Mouse (Mus musculus) brain, adult 2 months (tissue): ENCODE results near the gene Zfp78.
A peak's percentile ranks its signal among the peaks of the same experiment; 100 is the strongest.
"Not testable (repeated sequence)": the region's sequence is repeated elsewhere in the genome, so short reads cannot be mapped to it uniquely, and the experiment has no call there.

Experiments
- DNase-seq: peaks from one replicate; pipeline ENCODE4 v3.0.0; 2011; ENCODE audit warnings: low read depth, low spot score

Gene Zfp78

DNA sequence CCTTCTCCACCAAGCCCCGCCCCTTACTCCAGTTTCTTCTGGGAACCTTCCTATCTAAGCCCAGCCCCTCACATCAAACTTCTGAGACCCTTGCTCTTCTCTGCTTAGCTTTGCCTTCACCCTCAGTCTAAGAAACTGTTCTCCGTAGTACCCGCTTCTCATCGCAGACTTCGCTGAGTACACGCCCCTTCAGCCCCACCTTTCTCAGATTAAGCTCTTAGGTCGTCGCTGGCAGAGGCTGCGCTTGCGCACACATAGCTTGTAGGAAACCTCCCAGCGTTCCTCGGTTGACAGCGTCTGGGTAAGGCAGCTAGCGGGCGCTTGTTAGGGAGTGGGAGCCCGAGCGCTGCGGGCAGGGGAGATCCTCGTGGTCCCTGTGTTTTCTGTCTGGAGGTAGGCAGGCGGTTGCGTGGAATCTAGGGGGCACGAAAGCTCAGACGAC lies at the start of gene Zfp78:
Zfp78 (plus strand) TSS at position 234 of the 442 bp plus-strand sequence.
- DNase-seq, result peak; percentile 99

DNA sequence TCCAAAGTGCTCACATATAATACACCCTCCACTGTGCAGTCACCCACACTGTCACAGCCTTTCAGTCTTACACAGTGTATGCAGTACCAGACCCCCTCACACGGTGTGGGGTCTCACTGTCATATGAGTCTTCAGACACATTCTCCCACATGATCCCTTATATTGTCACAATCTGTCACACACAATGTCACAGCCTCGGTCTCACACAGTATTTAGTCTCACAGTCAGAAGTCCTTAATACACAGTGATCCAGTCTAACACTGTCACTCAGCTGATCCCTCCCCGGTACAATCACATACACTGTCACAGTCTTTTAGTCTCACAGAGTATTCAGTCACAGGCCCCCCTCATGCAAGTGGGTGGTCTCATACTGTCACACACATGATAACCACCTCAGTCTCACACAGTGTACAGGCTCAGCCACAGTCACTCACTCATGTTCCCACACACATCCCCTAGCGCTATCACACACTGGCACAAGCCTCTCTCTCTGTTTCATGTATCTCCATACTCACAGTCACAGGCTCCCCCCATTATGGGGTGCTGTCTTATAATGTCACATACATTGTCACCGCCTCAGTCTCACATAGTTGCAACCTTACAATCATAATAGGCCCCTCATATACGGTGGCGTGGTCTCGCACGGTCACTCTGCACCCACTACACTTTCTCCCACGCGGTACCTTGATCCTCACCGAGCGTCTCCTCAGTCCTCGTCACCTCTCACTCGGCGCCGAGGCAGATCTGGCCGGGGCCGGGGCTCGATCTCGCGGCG lies 32.4 kb upstream of the Zfp78 start:
- DNase-seq, result peak; percentile 38

DNA sequence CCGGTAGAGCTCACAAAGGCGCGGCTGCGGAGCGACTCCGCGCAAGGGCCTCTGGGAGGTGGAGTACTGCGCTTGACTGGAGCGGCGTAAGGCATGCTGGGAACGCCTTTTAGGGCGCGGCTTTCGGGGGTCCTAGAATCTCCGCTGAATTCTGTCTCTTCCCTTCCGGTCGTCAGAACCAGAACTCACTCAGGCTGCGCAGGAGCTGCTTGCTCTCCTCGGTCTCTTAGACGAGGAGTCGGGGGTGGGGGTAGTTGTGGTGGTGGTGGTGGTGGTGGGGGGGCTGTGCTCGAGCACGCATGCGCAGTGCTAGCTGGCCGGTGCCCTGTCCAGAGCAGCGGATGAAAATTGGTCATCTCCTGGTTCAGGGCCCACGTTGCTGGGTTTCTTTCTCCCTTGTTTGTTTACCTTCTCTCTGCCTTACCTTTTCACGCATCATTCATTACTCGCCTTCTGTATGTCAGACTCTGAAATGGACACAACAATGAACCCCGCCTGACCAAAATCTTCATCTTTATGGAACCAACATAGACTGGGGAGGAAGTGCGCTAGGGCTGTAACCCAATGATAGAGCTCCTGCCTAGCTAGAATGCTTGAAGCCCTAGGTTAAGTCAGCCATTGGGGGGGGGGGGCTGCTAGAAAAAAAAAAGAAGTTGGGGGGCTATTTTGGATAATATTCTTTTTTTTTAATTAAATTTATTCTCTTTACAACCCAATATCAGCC lies 31.7 kb upstream of the Zfp78 start, which contains the start of gene Zfp583:
Zfp583 (minus strand) TSS at position 53 of the 724 bp plus-strand sequence.
- DNase-seq, result peak; percentile 96

DNA sequence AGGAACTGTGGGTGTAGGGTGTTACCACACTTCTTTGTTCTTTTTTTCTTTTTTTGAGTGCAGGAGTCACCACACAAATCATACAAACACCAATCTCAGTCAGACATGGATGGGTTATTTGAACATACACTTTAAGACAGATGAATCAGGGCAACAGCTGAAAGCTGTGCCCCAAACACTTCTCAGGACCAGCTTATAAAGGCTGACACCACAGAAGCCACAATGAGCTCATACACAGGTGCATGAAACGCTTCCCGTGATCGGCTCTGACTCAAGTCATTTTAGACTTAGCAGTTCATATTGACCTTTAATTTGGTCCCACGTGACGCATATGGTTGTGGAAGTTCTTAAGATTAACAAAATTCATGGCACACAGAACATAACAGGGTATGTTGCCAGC lies 23.2 kb upstream of the Zfp78 start:
- DNase-seq, result no peak

DNA sequence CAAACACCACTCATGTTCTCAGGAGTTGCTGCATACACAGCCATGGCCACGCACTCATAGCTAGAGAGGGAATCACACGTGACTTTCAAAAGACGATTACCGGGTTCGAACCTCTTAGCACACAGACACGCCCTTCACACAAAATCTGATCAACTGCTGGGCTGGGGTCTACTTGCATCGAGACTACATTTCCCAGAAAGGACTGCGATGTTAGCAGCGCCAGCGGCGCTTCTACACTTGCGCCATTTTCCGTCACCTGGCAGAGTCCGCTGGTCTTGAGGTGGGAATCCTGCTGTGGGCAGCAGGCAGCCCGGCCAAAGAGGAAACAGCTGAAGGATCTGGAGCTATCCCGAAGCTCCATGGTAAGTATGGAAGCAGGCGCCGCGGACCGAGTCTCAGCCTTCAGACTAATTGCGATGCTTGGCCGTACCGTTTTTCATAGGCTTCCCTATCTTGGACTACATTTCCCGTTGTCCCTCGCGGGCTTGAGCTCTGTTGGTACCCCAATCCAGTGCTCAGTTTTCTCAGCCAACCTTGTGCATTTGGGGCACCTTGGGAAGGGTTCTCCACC lies 19.5 kb upstream of the Zfp78 start, which contains the start of gene Gm3854:
Gm3854 (plus strand) TSS at position 259 of the 571 bp plus-strand sequence.
- peak; percentile 96 for DNase-seq

DNA sequence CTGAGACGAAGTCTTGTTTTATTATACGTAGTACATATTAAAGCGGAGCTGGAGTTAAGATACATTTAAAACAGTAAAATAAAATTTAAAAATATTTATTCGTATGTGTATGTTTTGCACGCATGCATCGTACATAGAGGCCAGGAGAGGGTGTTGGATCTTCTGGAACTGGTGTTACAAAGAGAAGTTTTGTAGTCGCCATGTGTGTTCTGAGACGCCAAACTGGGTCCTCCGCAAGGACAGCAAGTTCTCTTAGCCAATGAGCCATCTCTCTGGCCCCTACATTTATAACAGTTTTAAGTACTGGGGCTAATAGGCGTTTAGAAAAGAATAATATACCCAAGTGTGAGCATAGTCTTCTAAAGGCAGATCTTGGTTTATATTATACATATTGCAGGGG lies 19.0 kb upstream of the Zfp78 start:
- peak; percentile 20 for DNase-seq

DNA sequence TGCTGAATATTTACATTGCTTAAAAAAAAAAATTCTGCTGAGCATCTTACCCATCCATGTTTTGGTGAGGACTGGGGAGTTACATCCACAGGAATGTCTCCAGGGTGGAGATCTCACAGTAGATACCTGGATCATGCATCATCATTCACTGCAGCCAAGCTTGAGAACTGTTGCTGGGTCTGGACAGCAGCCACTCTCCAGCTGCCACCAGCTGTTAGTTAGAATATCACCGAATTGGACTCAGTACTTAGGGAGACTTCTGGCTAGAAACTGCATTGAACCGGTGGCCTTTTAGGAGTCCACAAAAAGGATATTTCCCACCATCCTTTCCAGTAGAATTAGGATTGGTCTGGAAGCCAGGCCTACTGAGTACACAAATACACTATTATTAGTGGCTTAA lies 5.0 kb upstream of the Zfp78 start:
- no peak for DNase-seq

DNA sequence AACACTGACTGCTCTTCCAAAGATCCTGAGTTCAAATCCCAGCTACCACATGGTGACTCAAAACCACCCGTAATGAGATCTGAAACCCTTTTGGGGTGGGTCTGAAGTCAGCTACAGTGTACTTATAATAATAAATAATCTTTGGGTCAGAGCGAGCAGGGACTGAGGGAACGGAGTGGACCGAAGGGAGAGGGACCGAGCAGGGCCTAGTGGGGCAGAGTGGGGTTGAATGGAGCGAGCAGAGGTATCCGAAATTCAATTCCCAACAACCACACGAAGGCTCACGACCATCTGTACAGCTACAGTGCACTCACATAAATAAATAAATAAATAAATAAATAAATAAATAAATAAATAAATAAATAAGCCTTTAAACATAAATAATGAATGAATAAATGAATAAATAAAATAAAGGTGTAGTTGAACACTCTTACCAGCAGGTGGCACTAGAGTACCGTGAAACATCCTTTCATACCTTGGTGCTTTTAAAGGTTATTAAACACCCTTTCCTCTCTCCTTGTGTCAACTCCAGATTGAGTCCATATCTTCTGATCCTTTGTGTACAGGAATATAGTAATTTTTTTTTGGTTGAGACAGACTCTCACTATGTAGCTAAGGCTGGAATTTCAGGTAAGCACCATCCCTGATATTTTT lies 4.0 kb upstream of the Zfp78 start:
- peak; percentile 87 for DNase-seq

DNA sequence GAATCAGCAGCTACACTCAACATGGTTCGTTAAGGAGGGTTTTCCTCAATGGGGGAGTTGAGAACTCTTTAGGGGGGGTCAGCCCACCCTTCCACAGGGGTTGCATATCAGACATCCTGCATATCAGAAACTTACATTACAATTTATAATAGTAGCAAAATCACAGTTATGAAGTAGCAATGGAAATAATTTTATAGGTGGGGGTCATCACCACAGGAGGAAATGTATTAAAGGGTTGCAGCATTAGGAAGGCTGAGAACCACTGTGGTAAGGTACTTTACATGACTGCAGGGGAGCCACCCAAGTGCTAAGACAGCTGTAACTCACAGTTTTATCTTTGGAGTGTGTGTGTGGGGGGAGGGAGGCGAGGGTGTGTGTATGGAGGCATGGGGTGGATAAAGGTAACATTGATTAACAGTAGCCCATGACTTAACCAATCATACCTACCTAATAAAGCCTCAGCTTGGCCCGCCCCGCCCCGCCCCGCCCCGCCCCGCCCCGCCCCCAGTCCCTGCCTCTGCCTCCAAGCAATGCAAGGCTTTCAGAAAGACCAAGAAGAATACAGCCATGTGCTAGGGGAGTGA lies 2.5 kb upstream of the Zfp78 start:
- DNase-seq, result no peak

DNA sequence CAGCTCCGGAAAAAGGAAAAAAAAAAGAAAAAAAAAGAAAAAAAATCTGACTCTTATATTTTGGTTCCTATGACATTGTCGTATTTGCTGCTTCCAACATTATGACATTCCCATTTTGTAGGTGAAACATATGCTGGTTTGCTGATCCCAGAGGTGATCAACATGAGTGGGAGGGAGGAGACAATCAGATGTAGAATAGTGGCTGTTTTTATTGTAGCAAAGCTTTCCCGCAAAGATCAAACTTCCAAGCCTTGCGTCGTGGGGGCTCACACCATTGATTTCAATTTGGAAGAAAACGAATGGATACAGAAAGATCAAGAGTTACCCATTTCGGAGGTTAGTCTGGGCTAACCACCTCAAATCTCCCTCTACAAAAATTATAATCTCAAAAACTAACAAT lies 1.3 kb upstream of the Zfp78 start:
- DNase-seq, result no peak

DNA sequence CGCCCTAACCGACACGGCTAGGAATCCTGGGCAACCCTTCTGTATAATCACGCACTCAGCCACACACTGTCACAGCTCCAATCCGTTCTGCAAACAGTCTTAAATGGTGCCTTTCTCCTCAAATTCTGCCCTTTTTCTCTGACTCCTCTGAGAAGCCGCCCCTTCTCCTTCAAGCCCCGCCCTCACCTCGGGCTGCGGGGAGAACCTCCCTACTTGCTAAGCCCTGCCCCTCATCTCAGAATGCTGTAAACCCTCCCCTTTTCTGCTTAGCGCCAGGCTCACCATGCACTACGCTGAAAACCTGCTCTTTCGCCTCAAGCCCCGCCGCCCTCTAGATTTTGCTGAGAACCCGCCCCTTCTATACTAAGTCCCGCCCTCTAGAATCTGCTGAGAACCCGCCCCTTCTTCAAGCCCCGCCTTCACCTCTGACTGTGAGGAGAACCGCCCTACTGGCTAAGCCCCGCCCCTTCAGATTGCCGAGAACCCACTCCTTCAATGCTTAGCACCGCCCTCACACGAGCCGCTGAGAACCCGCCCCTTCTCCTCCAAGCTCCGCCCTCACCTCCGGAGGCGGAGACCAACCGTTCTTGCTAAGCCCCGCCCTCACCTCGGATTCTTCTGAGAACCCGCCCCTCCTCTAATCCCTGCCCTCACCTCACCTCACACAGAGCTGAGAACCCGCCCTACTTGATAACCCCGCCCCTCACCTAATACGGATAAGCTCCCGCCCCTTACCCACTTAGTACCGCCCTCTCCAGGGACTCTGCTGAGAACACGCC lies 623 bp upstream of the Zfp78 start:
- DNase-seq, result peak; percentile 100

DNA sequence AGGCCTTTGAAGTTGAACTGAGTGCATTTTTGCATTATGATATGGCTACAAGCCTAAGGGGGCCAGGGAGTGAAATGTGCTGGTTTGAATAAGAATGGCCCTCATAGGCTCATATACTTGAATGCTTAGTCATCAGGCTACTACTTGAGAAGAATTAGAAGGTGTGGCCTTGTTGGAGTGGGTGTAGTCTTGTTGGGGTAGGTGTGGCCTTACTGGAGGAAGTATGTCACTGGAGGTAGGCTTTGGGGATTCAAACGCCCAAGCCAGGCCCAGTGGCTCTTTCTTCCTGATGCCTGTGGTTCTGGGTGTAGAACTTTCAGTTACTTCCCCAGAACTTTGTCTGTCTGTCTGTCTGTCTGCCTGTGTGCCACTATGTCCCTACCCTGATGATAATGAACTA lies 1.7 kb downstream of the Zfp78 start:
- no peak for DNase-seq

DNA sequence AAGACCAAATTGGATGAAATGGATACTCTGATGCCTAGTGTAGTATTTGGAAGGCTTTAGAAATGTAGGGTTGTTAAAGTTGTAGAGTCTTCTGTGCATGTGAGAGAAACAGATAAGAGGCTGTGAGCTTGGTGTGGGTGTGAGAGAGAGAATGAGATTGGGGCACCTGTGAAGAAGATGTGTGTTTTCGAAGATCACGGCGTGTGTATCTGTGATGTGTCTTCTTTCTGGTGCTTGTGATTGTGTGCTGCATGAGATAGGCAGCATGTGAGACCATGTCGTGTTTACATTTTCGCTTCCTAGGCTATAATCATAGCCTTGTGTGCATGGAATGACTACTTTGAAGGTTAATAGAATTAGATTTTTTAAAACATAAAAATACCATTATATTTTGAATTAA lies 4.1 kb downstream of the Zfp78 start:
- DNase-seq, result no peak

DNA sequence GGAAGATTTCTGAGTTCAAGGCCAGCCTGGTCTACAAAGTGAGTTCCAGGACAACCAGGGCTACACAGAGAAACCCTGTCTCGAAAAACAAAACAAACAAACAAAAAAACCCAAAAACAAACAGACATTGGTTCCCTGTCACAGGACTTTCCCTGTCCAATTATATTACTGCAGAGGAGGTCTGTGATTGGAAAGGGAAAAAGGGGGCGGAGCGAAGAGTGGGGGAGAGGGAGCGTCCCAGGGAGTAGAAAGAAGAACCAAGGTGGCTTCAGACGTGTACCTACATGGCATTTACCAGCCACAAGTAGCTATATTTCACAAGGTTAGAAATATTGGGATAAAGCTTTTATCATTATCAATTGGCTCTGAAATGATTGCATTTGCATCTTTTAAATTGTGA lies 5.1 kb downstream of the Zfp78 start:
- DNase-seq, result not testable (repeated sequence)

DNA sequence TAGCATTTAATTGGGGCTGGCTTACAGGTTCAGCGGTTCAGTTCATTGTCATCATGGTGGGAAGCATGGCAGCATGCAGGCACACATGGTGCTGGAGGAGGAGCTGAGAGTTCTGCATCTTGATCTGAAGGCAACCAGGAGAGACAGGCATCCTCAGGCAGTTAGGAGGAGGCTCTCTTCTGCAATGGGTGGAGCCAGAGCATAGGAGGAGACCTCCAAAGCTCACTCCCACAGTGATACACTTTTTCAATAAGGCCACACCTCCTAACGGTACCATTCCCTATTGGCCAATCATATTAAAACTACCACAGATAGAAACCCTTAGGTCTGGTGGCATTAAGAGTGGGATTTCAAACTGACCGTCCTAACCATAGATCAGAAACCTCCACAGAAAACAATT lies 6.4 kb downstream of the Zfp78 start:
- no peak for DNase-seq

DNA sequence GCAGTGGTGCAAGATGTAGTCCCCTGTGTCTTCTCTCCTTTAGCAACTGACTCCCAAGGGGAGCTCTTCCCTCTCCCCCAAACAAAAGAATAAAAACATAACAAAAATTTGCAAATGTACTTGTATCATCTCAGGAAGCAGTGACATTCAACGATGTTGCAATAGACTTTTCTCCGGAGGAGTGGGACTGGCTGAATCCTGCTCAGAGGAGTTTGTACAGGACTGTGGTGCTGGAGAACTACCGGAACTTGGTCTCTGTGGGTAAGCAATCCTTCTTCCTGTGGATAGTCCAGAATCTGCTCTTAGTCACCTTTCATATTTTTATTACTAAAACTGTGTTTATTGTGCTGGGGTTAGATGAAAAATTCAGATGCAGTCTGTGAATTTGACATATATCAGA lies 9.9 kb downstream of the Zfp78 start:
- DNase-seq, result no peak

DNA sequence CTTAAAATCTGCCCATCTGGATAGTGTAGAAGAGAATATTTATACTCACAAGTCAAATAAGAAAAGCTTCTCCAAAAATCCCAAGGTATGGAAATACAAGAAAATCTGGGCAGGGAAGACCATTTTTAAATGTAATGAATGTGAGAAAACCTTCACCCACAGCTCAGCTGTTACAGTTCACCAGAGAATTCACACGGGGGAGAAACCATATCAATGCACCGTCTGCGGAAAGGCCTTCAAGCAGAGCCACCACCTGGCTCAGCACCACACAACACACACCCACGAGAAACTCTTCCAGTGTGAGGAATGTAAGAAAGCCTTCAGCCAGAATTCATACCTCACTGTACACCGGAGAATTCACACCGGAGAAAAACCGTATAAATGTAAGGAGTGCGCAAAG lies 15.4 kb downstream of the Zfp78 start:
- DNase-seq, result peak; percentile 89

DNA sequence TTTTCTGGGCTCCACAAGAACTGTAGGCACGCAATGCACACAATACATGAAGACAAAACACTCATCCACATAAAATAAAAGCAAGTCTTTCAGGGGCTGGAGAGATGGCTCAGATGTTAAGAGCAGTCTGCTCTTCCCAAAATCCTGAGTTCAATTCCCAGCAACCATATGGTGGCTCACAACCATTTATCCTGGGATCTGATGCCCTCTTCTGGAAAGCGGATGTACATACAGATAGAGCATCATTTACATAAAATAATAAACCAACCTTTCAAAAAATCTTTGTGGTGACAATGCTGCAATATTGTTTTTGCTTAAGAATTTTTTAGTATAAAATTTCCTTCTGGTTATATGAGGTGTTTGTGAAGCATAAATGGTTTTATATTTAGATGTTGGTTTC lies 18.4 kb downstream of the Zfp78 start:
- peak; percentile 12 for DNase-seq

DNA sequence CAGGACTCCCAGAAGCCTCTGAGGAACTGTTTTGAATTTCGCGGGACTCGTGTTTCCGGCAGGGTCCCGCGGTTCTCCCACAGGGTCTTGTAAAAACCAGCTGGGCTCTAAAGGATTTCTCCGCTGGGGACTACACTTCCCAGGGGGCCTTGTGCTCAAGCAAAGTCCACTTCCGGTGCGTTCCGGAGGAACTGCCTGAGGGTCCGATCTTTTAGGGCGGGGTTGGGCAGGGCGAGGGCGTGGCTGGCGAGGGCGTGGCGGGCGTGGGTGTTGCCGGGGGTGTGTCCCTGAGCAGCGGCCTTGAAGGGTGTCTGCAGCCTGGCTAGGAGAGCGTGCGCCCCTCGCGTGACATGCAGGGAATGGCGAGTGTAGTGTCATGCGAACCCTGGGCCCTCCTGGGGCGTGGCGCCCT lies 20.0 kb downstream of the Zfp78 start, which contains the start of gene Zfp28:
Zfp28 (plus strand) TSS at position 252 of the 412 bp plus-strand sequence.
- DNase-seq, result peak; percentile 97

DNA sequence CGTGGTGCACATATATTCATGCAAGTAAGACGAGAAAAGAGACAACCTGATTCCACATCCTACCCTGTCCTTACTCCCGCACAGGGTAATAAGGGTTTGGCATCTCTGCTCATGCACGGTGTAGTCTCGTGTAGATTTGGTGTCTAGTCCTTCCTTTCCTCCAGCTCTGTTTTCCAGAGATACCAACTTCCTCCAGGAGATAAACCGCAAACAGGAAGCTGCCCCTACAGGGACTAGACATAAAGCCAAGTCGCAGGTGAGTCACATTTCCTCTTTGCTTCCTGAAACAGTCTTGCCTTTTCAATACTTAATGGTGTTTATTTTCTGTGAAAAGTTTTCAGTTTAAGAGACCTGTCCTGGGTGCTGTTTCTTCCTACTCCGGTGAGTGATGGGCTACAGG lies 20.9 kb downstream of the Zfp78 start:
- DNase-seq, result no peak

DNA sequence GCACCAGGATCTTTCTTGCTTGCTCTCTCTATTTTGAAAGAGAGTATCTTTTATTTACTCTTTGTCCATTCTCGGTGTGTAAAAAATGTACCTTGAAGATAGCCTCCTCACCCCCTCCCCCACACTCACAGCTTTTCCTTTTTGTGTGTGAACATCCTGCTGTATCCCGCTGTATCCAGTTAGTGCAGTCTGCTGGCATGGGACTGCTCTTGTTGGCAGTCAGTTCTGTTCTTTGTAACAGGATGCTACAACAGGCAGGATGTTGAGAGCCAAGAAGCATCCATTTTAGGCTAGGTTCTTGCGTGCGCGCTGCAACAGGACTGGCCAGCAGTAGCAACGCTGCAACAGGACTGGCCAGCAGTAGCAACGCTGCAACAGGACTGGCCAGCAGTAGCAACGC lies 23.9 kb downstream of the Zfp78 start:
- DNase-seq, result peak; percentile 68
